Mouse (Mus musculus): ENCODE measurements around the gene Mthfd1l.

Mthfd1l gene

DNA sequence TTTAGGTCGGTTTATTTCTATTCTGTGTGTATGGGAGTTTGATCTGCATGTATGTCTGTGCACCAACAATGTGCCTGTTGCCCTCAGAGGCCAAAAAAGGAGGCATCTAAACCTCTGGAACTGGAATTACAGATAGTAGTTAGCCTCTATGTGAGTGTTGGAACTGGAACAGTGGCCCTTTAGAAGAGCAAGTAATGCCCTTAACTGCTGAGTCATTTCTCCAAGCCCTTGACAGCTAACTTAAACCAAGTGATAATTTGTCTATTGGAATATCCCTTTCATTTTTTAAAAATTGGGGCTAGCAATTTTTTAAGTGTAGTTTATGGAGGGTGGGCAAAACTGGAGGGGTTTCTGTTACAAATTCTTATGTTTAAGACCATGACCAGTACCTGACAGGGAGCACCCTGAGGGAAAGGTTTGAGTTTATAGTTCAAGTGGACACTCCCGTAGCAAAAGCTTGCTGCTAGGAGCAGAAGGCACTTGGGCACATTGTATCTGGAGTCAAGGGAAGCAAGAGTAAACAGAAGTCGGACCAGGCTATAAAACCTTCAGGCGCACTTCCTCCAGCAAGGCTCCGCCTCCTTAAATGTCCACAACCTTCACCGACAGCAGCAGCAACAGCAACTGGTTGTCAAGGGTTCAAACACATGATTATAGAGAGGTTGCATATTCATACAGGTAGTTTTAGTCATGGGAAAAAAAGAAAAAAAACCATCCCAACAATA is 3.1 kb downstream of the Mthfd1l start:
- no peak for DNase-seq (ENCODE audit: extremely low read depth, low read depth, low spot score)

DNA sequence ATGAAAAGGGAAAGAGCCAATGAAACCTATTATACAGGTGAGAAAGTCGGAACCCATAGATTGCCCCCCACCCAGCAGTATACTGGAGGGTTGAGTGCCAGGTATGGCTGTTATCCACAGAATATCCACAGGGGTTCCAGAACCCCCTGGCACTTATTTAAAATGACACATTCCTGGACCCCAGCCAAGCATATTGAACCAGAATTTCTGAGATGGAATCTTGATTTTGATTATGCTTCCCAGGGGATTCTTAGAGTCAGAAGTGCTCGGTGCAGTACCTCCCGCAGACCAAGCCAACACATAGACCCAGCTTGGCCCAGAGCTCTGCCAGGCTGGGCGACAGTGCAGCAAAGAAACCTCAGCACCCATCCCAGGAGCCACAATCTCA is 3.7 kb downstream of the Mthfd1l start:
- no peak for DNase-seq (ENCODE audit: extremely low read depth, low read depth, low spot score)

DNA sequence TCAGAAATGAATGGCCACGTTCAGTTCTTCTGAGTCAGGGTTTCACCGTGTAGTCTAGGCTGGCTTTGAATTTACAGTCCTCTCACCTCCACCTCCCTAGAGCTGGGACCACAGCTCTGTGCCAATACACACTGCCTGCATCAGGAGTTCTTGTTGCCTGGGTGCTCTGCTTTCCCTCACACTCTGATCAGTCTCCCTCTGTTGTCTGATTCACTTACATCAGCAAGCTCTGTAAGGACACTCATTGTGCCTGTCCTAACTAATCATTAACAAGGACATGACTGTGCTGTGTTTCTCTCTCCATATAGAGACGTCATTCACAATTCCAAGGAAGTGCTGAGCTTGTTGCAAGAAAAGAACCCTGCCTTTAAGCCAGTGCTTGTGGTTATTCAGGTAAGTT is 5.4 kb downstream of the Mthfd1l start:
- DNase-seq (ENCODE audit: extremely low read depth, low read depth, low spot score), result no peak

DNA sequence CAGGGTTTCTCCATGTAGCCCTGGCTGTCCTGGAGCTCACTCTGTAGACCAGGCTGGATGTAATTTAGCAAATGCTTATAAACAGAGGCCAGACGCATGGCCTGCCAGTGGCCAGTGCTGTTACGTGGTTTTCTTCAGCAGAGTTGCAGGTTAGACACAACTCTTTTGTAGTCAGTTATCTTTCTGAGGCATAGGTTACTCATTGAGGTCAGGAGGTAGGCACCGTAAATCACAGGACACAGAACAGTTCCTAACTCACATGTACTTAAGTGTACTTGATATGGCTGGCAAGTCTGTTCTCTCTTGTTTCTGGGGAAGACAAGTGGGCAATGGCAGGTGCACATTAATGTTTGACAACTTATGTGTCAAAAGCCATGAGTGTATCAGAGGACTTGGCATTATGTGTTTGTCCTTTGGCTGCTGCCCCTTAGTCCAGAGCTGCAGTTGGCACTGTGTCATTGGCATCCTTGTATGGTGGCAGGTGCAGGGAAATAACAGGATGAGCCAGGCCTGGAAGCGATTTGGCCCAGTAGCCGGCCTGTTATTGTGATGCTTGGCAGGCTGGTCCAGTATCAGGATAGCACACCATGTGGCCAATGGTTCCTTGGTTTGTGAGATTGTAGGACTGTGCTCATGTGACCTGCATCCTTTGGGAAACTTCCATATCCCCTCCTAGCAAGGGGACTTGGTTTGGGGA is 6.0 kb downstream of the Mthfd1l start:
- peak; percentile 50 for DNase-seq (ENCODE audit: extremely low read depth, low read depth, low spot score)

DNA sequence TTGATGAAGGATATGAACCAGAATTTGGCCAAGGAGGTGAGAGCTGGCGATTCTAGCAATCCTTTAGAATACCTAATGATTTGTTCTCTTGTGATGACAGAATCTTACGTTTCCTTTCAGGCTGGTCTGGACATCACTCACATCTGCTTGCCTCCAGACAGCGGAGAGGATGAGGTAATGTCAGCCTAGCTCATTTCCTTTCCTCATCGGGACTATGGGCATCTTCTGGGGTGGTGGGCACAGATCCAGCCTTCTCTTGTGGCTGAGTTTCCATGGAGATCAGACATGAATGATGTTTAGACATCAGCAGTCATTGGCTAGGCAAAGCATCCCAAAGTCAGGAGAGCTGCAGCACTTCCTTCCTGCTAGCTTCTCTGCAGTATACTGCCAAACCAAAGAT is 7.3 kb downstream of the Mthfd1l start:
- DNase-seq (ENCODE audit: extremely low read depth, low read depth, low spot score), result no peak

DNA sequence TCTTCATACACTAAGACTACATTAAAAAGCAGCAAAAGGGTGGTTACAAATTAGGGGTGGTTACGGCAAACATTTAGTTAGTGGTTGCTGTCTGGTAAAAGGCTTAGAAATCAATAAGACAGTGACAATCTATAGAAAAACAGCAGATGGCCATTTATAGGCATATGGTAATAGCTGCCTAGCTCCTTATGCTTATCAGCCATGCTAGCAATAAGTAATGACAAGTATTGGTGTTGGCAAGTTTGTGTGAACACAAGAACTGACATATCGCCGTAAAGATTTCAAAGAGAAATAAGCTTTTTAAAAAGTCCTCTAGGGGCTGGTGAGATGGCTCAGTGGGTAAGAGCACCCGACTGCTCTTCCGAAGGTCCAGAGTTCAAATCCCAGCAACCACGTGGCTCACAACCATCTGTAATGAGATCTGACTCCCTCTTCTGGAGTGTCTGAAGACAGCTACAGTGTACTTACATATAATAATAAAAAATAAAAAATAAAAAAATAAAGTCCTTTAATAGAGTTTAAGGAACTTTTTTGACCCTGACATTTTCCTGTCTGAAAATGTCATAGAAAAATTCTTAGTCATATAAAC is 17.5 kb downstream of the Mthfd1l start:
- no peak for DNase-seq (ENCODE audit: extremely low read depth, low read depth, low spot score)

DNA sequence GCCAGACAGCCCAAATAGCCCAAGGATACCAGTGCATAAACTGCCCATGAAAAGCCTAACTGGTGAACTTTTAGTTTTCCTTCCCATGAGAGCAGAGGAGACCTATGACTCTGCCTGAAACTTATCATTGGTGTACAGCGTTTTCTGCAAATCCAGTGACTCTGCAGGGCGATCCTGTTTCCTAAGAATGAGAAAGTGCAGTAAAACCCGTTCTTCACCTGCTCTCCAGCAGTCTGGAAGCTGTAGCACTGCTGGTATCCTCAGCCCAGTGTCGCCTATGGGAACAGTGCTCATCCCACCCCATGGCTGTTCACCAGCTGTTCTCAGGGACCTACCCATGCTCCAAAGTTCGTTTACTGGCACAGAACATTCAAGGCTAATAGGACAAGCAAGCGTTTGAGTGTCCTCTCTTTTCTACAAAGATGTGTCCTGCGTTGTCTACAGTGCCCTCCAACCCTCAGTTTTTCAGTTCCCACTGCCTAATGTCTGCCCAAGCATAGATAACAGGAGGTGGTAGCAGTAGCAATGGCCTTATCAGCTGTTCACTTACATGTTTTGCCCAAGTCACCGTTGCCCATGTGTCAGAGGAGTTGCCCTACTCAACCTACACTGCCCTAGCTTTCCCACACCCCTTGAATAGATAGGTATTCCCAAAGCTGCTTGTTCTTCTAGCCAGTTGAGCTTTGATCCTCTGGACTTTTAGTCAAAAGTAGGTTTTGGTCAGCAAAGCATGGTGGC is 20.6 kb downstream of the Mthfd1l start:
- no peak for DNase-seq (ENCODE audit: extremely low read depth, low read depth, low spot score)

DNA sequence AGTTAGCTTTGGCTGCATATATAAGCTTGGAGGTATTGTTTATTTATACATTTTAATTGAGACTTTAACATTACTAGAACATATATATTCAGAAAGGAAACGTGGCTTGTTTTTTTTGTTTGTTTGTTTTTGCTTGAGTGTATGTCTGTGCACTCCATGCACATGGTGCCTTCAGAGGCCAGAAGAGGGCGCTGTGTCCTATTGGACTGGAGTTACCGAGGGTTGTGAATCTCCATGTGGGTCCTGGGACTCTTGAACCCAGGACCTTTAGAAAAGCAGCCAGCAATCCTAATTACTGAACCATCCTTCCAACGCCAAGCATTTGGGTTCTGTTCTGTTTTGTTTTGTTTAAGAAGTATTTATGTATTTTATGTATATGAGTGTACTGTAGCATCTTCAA is 22.4 kb downstream of the Mthfd1l start:
- DNase-seq (ENCODE audit: extremely low read depth, low read depth, low spot score), result no peak

DNA sequence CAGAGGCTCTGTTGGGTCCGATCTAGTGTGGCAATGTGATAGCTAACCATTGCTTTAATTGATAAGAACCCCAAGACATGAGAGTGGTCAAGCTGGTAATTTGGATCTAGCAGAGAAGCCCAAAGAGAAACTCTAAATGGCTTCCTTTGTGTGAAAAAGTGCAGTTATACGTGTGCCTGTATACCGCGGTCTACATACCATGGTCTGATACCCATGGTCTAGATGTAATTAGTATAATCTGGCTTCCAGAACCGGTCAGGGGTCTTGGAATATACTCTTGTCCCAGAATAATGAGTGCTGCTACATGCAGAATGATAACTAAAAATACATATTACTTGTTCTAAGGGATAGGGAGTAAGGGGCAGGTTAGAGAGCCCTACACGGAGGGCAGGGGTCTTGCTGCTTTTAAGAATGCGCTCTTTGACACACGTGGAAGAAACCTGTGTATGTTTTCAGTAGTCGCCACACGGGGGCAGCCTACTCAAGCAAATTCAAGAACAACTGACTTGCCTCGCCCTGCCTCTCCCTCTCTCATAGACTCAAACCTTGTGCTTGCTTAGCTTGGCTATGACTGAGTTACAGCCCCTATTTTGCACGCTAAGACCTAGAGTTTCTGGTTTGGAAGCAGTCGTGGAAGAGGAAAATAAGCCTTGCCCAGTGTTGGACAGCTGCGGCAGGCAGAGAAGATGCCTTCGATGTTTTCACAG is 23.4 kb downstream of the Mthfd1l start:
- DNase-seq (ENCODE audit: extremely low read depth, low read depth, low spot score), result no peak

DNA sequence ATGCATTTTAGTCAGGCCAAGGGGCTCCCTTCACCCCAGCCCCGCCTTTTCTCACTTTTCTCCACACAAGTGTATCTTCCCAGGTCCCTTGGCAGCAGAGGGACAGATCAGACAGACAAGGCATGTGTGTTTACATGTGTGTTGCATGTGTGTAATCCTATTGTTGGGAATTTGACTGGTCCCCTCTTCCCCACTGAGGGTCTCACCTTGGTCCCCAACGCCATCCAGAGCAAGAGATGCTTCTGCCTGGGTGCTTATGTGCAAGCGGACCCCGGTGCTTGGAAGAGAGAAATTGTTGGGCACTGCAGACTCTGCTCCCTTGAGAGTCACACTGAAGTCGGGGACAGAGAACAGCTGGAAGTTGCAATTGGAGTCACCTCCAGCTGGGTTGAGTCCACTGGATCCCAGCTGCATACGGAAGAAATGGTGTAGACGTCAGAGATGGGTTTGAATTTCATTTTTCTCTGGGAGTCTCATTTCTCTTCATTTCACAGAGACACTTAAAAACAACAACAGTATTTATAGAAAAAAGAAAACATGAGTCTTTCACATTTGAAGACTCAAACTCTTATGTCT is 25.0 kb downstream of the Mthfd1l start:
- no peak for DNase-seq (ENCODE audit: extremely low read depth, low read depth, low spot score)

DNA sequence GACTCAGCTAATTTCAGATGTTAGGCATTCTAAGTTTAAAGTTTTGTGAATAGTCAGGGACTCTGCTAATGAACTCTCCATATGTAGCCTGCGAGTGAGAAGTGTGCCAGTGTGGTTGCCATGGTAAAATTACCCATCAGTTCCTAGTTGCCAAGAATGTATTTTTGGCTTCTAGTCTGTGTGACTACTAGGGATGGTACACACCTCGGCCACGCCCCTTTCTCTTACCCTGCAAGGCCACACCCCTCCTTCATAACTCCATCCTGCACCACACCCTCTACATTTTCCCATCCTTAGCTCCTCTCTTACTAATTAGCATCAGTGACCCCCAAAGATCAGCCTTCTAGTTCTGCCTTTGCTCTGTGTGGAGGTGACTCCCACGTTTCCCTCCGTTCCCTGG is 29.8 kb downstream of the Mthfd1l start:
- no peak for DNase-seq (ENCODE audit: extremely low read depth, low read depth, low spot score)

DNA sequence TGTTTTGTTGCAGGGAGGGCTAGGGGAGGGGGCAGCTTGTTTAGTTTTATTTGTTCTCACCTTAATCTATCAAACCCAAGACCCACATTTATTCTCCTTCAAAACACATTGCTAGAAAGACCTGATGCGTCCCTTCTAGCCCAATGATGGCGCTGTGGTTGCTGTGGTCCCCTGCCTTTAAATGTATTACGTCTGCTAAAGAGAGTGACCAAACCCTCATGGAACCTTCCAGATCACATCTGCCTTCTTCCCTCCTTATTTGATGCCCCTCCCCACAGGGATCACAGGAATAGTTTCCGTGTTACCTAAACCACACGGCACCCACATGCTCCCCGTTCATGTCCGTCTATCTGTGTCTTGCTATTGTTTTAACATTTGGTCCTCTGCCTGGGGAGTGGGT is 32.3 kb downstream of the Mthfd1l start:
- DNase-seq (ENCODE audit: extremely low read depth, low read depth, low spot score), result no peak

DNA sequence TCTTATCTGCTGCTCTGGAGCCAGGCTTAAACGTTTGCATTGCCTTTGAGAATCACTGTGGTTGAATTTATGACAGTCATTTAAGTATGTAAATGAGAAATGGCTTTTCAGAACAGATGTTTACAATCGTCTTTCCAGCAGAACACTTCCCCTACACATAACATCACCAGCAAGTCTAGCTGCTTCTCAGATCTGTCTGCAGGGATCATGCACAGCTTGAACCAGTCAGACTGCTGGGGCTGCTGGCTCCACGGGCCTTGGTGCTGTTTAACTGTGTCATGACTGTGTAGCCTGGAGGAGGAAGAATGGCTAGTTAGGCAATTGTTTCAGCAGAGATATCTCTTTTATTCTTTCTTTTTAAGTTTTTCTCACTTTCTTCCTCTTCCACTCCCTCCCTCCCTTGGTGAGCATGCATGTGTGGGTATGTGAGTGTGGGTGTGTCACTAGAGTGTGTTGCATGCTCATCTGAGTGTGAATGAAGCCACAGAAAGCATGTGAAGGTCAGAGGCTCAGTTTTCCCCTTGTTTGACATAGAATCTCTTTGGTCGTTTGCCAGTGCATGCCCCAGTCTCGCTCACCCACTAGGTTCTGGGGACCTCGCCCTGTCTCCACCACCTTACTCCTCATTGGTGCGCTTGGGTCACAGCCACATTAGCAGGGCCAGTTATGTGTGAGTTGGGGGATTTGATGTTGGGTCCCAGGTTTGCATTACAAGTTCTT is 33.5 kb downstream of the Mthfd1l start:
- DNase-seq (ENCODE audit: extremely low read depth, low read depth, low spot score), result no peak

DNA sequence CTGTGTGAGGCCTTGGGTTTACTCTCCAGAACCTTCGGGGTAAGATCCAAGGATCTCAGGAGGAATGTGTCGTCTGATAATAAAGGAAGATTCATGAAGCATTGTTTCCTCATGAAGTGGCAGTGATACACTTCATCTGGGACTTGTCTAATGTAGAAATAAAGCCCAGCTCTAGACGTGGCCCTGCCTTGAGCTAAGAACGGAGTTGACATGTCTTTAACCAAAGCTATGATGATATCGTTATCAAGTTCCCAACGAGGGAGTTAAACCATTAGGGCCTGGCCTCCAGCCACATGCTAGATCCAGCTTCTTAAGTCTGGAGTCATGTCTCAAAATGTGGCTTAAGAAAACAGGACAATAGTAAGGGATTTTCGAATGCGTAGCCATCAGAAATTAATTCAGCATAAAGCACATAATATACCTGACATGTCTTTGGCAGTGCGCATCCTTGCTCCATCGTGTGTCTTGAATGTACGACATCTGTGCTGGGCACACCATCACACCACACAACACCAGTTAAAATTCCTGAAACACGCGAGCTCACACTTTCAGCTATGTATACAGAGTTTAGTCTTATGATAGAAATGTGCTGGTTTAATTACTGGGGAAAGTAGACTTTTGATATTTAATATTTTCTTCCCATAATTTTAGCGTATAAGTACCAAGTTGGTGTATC is 49.8 kb downstream of the Mthfd1l start:
- no peak for DNase-seq (ENCODE audit: extremely low read depth, low read depth, low spot score)

DNA sequence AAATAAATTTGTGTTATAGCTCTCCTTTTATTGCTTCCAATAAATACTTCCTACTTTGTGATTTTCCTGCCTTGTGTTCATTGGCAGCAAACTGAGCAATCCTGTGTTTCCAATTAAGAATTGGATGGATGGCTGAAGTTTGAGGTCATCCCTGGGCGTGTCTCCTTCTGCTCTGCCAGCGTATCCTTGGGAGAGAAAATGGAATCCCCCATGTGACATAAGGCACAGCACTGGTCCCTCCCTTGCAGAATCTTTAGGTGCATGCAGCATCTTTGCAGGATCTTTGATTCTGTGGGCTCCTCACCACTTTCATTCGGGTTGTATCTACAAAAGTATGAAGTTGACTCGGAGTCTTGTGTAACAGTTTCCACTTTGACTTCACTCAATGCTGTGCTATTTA is 53.7 kb downstream of the Mthfd1l start:
- DNase-seq (ENCODE audit: extremely low read depth, low read depth, low spot score), result no peak

DNA sequence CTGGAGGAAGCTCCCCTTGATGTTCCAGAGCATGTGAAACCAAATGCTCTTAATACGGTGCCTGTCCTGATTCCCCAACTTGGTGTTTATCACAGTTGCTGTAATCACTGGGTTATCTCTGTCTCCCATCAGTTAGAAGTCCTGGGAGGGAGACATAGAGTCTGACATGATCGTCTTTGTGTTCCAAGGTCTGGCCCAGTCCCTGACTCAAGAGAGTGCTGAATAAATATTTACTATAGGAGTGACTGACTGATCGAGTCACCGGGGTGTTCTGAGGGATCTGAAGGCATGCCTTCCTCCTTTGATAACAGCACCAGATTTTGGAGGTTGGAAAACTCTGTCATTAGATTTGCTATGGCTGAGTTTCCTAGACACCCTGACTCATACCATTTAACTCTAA is 54.5 kb downstream of the Mthfd1l start:
- DNase-seq (ENCODE audit: extremely low read depth, low read depth, low spot score), result no peak

DNA sequence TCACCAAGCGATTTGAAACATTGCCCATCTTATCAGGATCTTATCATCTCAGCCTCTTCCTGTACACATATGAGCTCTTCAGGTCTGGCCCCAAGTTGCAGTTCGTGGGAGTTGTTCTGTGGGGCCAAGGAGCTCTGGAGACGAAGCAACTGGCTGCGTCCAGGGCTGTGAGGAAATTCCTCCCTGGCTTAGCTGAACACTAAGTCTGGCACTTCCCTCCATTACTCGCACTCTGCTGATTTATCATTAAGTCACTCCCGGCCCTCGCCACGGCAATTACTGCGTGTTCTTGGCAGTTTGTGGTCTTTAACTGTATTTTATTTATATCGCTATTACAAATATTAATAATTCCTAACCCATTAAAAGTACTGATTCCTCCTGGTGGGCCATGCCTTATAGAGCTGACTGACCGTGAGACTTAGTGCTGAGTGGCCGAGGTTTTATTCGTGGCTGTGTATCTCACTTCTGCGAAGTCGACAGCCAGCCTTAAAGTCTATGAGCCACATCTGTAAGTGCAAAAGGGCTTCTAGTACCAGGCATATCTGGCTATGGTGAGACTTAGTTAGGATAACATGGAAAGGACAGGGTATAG is 56.0 kb downstream of the Mthfd1l start:
- DNase-seq (ENCODE audit: extremely low read depth, low read depth, low spot score), result no peak

DNA sequence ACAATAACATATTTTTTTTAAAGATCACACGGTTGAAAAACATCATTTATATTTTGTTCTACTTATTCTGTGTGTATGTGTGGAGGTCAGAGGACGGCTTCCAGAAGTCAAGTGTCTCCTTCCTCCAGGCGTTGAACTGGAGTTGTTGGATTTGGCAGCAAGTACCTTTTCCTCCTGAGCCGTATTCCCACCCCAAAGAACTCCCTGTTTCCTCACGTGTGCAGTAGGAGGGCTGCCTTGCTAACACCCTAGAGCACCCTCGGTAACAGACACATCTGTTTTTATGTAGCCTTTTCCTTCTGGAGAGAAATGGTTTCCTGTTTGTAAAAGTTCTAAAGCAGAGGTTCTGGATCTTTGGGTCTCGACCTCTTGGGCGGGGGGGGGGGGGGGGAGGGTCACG is 60.8 kb downstream of the Mthfd1l start:
- no peak for DNase-seq (ENCODE audit: extremely low read depth, low read depth, low spot score)

DNA sequence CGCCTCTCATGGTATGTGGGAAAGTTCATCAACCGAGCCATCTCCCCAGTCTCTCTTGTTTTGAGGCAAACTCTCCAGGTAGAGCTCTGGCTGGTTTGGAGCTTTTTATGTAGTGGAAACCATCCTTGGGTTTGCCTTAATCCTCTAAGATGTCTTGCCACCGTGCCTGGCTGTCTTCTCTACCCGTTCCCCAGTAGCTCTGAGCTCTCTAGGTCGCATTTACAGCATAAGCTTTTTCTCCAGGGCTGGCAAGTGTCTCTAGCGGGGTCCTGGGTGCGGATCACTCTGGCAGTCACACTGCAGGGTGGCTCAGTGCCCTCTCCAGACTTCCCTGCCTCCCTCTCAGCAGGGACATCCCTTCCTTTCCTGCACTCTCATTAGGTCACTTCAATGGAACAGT is 63.6 kb downstream of the Mthfd1l start:
- DNase-seq (ENCODE audit: extremely low read depth, low read depth, low spot score), result no peak
